Mouse (Mus musculus) T-helper 17 cell (primary cell): ENCODE measurements at regions not wholly inside any gene's neighbourhood (a gene's known extent, or its start where the extent isn't known, plus 50 kb on each side); places are given as distances from the start of the nearest gene placed in this dataset.

ENCODE experiments used
- in situ Hi-C, 2 experiments: fragments of 300-600 bp; cut with MboI, MseI; formaldehyde crosslinking; loops; 1 replicate in 1 of 2; 2 replicates in 1 of 2; pipeline ENCODE4 v1.15.1; 2025; ENCODE audit warnings: high pct_unique_total_duplicates in 2 of 2

DNA sequence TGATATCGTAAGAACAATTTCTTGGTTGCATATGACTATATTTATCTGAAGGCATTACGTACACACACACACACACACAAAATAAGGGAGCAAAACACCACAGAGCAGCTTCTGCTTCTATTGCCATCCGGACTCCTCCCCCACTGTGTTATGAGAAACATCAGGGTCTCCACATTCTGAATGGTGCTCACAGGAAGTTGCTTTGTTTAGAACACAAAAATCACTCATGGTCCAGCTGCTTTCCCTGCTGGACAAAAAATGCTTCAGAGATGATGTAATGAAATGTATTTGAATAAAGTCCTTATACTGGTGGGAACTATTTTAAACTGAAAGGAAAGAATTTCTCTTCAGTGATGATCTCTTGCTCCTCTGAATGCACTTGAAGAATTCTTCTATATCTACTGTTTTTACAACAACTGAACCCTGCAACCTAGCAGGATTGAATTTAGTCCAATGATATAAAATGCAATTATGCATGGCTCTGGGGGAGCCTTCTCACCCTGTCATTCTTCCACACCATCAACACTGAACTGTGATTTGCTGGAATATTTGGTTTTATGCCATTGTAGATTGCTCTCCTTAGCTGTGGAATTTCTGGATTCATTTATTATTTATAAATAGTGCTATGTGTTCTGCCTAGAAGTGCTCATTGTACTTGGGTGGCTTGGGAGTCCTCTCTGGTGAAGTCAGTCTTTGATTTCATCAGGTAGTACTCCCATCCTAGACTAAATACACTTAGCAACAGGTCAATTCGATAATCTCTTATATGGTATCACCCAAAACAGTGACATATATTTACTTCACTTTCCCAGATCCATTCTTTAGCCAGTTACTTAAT lies 296.7 kb upstream of the Pitrm1 start:
- in situ Hi-C loops = no loop called here

DNA sequence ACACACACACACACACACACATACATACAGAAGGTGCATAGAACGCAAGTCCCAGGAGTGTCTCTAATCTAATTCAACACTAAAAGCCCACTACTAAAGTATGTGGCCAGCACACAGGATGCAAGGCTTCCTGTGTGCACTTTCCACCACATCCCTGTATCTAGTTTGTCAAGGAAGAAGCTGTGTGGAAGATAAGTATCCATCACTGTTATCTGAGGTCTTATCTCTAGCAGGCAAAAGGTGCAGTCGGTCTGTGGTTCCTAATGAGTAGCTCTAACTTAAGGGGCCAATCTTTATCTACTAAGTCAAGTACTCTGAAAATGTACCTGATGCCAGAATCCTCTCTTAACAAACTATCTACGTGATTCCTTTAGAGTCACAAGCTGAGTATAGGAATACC lies 295.8 kb upstream of the Pitrm1 start:
- in situ Hi-C loops = no loop called here

DNA sequence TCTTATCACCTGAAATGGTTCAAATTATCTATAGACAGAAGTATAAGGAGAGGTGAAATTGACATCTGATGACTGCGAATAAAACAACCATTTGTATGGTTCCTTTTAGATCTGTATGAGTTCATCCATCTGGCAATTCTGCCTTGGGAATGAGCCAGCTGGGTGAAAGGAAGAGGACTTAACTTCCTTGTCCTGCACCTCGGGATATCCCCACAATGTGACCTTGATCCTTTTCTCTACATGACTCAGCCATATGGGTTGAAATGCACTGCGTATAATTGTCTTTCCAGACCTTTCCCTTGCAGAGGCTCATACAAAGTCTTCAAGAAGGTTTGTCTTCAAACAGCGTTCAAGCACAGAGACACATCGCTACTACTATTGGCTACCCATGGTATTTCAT lies 292.6 kb upstream of the Pitrm1 start:
- in situ Hi-C loops = no loop called here

DNA sequence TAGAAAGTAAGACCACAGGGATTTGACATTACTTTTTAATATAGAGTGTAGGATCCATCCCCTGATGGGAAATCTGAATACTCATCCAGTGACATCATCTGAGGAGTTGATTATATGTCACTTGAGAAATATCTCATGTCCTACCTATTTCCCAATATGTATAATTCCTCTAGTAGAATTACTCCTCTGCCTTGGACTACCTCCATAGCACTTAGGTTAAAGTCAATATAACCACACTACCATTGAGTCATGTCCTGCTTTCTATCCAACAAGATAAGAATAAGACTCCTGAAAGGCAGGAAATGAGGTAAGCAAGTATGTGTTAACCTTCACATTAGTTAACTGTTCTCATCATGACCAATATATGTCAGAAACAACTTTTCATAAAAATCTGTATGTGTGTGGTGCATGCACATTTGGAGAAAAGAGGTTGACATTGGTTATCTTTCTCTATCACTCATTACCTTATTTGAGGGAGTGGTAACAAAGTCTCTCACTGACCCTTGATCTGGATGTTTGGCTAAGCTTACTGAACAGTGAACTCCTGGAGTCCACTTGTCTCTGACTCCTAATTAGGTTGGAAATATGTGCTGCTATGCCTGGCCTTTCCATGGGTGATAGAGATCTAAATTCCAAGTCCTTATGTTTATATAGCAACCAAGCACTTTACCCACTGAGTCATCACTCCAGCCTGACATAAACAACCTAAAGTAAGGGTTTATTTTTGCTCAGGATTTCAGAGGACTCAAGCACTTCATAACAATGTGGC lies 292.0 kb upstream of the Pitrm1 start:
- in situ Hi-C loops = no loop called here

DNA sequence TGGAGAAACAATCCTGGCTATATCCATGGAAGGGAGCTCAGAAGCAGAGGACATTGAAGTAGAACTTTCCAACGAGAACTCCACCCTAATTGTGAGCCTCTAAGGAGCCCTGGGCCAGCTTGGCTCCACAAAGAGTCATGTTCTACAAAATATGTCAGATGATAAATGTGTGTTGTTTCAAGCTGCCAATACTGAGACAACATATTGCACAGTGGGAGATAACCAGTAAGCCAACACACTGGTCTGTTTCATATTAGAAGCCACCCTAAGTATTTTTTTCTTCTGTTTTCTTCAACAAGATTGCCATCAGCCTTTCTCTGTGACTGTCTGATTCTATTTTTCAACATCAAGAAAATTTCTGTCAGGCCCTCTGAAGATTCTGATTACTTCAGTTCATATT lies 289.5 kb upstream of the Pitrm1 start:
- in situ Hi-C loops = no loop called here

DNA sequence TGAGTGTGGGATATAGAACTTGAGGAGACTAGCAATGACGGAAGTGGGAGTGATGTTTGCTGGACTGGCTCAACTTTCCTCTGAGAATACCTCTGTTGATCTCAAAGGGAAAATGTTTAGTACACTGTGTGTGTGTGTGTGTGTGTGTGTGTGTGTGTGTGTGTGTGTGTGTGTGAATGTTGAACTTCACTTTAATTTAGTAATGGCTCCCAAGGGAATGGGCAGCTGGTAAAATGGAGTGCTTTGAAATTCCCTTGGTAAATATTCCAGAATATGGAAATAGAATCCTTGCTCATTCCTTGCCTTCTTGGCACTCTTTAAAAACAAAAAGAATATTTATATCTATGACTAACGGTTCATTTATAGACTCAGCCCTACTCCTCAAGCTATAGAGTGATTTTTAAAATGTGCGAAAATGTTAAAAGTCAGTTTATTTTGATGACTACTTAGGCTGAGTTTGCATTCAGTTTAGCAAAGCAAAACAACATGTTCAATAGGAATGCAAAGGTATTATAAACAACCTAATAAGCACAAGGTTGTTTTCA lies 287.6 kb upstream of the Pitrm1 start:
- in situ Hi-C loops = no loop called here

DNA sequence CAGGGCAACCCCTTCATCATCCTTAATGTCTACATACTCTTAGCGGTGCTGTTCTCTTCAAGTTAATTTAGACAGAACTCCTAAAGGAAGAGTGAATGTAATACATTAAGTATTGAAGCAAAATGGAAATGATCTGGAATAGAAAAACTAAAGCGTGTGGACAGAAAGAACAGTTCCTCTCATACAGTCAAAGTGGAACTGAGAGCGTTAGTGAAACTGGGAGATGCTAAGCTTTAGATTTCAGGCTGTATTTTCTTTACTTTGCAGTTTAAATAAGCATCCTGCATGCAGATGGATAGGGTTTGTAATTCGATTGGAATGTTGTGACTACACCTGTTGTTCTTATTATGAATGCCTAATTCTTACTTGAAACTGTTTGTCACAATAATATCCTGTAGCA lies 286.5 kb upstream of the Pitrm1 start:
- in situ Hi-C loops = no loop called here

DNA sequence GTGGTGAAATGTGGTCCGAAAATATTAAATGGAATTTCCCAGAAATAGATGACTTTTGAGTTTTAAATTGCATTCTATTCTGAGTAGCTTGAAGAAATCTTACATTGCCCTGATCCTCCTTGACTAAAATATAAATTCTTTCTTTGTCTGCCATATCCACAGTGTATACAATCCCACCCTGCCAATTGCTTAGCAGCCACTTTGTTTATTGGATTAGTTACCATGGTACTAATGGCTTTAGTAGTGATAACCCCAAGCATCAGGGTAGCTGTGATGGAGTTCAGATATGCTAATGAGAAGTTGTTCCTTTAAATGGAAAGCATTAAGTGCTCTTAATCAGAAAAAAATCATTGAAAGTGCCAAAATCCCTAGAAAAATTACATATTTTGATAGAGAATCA lies 277.4 kb upstream of the Pitrm1 start:
- in situ Hi-C loops = no loop called here

DNA sequence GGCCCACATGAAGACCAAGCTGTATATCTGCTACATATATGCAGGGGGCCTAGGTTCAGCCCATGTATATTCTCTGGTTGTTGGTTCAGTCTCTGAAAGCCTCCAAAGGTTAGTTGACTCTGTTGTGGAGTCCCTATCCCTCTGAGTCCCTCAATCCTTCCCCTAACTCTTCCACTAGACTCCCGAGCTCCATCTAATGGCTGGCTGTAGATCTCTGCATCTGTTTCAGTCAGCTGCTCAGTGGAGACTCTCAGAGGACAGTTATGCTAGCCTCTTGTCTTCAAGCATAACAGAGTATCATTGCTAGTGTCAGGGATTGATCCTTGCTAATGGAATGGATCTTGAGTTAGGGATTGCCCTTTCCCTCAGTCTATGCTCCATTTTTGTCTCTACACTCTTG lies 275.0 kb upstream of the Pitrm1 start:
- in situ Hi-C loops = no loop called here

DNA sequence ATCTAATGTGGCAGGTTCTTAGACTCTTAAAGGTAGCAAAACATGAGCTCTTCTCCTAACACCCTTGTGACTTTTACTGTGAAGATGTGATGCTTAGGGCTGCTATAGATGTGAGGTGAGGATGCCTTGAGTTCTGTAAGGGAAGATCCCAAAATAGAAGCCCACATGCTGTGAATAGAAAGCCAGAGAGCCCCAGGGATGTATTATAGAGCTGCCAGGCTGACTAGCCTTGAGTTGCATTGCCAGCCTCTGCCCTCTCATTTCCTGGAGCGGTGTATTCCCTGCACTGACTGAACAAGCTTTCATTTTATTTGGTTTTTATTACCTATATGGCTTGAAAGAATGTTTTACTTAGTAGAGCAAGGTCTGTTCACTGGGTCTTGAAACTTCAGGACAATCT lies 267.9 kb upstream of the Pitrm1 start:
- in situ Hi-C loops = no loop called here

DNA sequence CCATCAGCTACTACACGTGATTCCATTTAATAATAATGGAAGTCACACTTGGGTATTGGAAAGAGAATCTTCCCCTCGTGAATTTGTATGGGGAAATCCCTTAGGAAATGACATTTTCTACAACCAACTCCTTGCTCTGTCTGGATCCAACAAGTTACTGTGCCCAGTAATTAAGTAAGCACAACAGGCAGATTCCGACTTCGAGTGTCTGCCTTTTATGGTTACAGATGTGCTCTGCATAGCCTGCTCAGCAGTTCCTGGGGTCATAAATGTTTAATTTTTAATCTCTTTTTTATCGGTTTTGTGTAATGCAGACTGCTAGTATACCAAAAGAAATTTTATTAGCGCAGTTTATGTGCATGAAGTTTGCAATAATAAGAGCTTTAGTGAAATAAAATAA lies 259.8 kb upstream of the Pitrm1 start:
- in situ Hi-C loops = no loop called here

DNA sequence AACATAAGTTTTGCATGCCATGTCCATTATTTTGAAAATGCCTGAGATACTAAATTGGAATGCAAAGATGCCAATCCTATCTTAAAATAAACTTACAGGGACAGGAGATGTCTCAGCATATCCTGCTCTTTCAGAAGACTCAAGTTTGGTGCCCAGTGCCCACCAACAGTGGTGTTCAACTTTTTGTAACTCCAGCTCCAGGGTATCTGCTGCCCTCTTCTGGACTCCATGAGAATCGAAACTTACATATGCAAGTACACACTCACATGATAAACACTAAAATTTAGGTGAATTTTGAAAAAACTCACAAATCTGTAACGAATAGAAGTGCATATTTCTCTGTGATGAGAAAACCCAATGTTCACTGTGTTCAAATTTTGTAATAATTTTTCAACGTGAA lies 255.9 kb upstream of the Pitrm1 start:
- in situ Hi-C loops = no loop called here

DNA sequence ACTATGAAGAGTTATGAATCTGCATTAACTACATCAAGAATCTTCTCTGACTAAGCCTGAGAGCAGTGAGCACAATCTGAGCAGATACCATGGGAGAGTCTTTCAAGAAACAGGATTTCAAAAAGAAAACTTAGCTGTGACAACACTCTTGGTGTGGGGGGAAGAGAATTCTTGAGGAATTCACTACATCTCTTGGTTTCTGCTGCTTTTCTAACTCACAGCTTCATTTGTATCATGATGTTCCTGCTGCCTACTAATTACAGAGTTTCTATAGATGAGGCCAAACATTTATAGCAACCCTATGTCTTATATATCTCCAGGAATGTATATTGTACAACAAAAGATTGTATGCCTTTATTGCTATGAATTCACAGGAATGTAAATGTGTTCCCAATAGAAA lies 242.2 kb upstream of the Pitrm1 start:
- in situ Hi-C loops = no loop called here

DNA sequence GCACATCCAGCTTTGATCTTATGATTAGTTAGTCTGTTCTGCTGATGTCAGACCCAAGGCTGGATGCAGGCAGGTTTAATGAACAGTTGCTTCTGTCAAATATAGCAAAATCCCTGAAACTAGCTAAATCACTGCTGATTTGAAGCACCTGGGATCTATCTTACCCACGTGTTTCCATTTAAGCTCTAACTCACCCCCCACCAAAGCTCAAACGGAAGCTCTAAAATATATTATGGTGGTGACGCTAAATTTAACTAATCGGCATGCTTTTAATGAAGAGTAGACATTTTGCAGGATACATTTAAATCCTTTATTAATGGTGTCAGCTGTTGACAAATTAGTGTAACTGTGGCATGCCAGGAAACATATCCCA lies 241.3 kb upstream of the Pitrm1 start:
- in situ Hi-C loops = no loop called here

DNA sequence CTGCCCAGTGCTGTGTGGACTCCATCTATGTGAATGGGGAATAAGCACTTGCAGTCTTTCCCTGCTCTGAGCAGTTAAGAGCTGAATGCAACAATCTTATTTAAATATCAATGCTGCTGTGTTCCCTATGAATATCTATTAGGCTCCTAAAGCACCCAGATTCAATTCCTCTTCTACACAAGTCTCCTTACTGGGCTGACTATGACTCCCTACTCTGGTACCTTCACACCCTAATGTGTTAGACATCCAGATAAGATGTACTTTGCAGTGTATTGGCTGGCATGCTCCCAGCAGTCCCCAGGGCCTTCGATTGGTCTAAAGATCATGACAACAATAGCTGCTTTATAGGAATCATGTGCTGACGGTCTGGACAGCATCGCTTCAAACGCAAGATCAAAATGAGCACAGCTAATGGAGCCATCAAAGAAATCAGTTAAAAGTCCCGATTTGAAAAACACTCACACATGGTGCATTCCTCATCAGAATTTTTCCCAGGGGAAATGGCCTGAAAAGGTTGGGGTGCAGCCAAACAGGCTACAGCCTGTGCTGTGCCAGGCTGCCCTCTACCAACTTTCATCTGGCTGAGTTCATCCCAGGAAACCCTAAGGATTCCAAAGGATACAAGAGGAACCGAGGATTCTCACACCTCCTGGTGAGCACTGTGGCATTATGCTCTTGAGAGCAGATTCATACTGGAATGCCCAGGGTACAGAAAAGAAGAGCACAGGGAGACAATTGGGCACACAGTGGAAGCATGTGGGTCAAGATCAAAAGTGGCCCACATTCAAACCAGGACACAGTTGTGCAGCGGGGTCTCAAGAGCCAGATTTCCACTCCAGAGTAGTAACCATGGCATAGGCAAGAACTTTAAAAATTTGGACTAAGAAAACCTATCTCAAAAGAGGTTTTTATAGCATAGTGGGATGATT lies 240.7 kb upstream of the Pitrm1 start:
- in situ Hi-C loops = no loop called here

DNA sequence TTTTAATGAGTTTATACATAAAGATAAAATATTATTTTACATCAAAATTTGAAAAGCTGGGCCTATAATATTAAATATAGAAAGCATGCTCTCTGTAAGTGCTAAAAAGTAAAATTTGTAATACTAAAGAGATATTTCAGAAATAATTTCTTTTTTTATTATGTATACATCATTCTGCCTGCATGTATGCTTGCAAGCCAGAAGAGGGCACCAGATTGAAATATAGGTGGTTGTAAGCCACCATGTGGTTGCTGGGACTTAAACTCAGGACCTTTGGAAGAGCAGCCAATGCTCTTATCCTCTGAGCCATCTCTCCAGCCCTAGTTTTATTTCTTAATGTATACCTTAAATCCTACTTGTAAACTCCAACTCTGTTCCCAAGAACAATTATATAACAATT lies 231.7 kb upstream of the Pitrm1 start:
- in situ Hi-C loops = no loop called here

DNA sequence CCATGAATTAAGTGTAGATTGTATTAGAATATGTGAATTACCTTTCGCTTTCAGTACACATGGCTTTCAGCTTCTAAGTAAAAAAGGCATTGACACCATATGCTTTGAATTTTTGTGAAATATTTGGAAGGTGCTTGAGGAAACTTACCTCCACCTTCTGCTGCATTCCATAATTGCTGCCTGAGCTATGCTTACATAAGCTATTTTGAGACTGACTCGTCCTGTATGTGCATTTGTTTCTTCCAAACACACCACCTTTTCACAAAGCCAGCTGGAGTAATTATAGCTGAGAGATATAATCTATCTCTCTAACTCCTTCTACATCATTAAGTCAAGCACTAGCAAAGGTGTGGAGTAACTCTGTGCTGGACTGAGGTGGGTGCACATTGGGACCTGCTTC lies 224.0 kb upstream of the Pitrm1 start:
- in situ Hi-C loops = no loop called here

DNA sequence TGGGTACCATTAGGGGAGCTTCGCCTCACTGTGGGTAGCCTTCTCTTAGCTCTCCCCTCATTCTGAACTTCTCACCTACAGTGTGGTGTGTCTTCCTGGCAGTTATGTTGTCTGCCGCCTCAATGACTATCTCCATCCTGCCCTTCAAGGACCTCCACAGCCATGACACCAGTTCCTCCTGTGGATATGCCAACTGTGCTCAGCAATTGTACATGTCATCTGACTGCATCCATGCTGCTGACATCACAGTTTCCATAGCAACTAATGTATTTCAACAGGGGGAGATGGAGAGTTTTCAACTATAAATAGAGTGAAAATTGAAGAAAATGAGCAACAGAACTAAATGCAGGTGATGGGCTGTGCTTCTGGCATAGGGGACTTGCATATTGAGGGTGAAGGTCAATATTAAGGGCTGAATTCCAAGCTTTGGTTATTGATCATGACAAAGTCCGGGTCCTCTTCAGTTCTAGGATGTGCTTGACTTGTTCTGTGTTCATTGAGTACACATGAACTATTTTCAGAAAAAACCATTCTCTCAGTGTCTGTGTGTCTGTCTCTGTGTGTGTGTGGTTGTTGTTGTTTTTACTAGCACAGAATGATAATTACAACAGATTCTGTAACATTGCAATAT lies 217.5 kb upstream of the Pitrm1 start:
- in situ Hi-C loops = no loop called here

DNA sequence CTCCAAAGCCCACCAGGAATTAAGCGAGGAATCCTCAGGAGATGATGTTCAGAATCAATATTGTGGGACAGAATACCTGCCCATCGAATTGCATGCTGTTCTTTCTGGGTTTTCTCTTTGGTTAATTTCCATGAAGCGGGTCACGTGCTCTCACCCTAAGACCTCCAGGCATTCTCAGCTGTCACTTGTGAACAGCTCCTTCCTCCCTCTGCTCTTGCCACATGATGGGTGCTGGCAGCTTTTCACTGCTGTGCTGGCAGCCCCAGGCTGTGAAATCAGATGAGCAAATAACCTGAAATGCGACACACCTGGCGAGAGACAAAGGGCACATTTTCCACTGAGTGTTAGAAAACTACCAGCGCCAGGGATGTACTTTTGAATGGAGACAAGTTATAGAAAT lies 207.8 kb upstream of the Pitrm1 start:
- in situ Hi-C loops = no loop called here

DNA sequence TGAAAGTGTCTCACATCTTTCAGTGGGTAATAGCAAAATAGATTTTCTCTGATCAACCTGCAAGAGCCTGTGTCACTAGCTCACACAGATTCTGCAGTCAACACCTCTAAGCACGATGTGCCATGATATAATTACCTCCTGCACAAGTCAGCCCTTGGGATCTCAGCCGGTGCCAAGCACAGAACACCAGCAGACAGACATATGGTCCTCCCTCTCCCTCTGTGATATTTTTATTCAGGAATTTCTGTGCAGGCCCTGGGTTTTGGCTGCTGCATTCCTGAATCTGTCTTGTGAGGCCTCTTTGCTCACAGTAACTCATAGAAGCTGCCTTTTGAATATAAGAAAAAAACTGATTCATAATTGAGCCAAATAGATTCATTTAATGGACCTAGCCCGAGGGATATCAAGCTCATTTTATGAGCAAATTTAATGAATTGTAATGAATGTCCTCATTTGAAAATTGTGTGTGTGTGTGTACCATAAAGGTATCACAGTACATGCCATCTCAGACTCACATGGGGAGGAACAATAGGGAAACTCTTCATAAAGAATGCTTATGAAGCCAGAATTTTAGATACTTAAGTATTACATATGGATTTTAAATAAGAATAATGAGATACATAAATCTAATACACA lies 206.7 kb upstream of the Pitrm1 start:
- in situ Hi-C loops = no loop called here

DNA sequence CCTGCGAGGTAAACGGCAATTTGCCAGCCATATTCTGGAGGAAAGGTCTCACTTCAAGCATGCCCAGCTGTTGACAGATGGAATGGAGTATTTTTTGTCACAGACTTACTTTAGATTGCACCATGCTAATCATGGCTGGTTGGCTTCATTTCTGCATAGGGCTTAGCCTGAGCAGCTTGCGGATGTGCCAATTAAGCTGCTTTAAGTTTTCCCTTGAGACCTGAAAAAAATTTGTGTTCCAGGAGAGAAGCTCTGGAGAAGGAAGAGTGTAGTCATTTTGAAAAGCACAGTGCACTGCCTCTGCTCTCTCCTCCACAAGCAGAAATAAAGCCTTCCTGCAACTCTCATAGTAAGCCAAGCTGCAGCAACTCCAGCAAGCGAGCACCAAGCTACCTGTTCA lies 182.8 kb upstream of the Pitrm1 start:
- in situ Hi-C loops = no loop called here
